19 mouse cellular contexts compared by ENCODE assay signal in genomic region chr5:129879888-129880287, GRCm38 (mm10). TPM values are rescaled to one million over a fixed set of nuclear protein-coding genes. Genes with fewer than 3 reads are reported as not detected.
"Had no signal": no experiment of that assay in that cellular context is flagged by ENCODE, and none has a peak within 500 bp of the region (broad histone marks: within the 10 kb centered on the region; RNA-seq: fewer than 3 reads in every experiment).

No protein-coding gene starts in this region.

- H3K27me3 ChIP-seq: midbrain, embryonic 12.5 days; neural tube, embryonic 13.5 days; neural tube, embryonic 15.5 days; stomach, embryonic 15.5 days had no signal

- H3K4me1 ChIP-seq: midbrain, embryonic 10.5 days; stomach, embryonic 15.5 days had no signal

- ATAC-seq: midbrain, embryonic 16.5 days had no signal

- DNase-seq: lung, adult 18-20 months; lung, embryonic 14.5 days; lung, postnatal 10 days; lung, postnatal 4 days; midbrain, embryonic 14.5 days; right cerebral cortex, postnatal 14 days; thymus, adult 2 months; thymus, postnatal 25 days; thymus, postnatal 4 days had no signal

- H3K9ac ChIP-seq: lung, embryonic 14.5 days; midbrain, embryonic 12.5 days; neural tube, embryonic 13.5 days; neural tube, embryonic 15.5 days; stomach, embryonic 15.5 days had no signal

- H3K27ac ChIP-seq: midbrain, embryonic 10.5 days; midbrain, embryonic 12.5 days; neural tube, embryonic 13.5 days; neural tube, embryonic 15.5 days; stomach, embryonic 15.5 days; stomach, postnatal 0 days had no signal

- H3K4me2 ChIP-seq: lung, embryonic 14.5 days; midbrain, embryonic 12.5 days; neural tube, embryonic 13.5 days; neural tube, embryonic 15.5 days; stomach, embryonic 15.5 days had no signal

- H3K9me3 ChIP-seq: midbrain, embryonic 12.5 days; neural tube, embryonic 13.5 days; neural tube, embryonic 15.5 days; stomach, embryonic 15.5 days had no signal

- H3K4me3 ChIP-seq: midbrain, embryonic 10.5 days; midbrain, embryonic 12.5 days; myocyte; neural tube, embryonic 13.5 days; neural tube, embryonic 15.5 days; stomach, embryonic 15.5 days had no signal

RNA-seq across cellular contexts. Expression of gene Zbed5, which starts 15.6 kb away (rescaled TPM):
- total RNA-seq: megakaryocyte, adult 5-6 weeks had no signal

RNA-seq across cellular contexts. Expression of gene Phkg1, which starts 18.5 kb away (rescaled TPM):
- total RNA-seq: megakaryocyte, adult 5-6 weeks had no signal
- polyA plus RNA-seq: neural tube, embryonic 11.5 days had no signal
